Mouse (Mus musculus): ENCODE measurements around the gene Dpyd.

Gene Dpyd

DNA sequence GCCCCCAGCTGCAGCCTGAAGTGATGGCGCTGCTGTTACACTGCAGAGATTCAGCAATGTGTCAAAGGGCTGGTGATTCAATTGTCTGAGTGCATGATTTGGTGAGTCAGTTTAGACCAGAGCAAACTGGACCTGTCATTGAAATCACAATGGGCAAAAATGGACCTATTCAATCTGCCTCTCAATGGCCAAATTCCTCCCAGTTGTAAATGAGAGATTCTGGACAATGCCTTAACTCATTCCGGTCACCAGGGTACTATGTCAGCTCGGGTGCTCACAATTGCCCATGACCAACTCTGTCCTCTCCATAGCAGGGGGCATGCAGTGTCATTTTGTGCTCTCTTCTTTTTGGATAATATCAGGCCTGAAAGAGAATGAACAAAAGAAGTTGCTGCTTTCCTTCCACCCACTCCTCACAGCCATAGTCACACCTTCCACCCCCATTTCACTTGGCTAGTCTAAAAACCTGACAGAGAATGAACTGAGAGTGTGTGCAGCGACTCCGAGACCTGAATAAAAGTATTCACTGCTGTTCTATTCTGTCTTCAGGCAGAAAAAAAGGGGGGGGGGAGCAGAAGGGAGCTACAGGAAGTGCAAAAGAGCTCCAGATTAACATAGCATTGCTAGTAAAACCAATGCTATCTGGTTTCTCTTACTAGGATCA lies 533.4 kb downstream of the Dpyd start:
- no peak for DNase-seq

DNA sequence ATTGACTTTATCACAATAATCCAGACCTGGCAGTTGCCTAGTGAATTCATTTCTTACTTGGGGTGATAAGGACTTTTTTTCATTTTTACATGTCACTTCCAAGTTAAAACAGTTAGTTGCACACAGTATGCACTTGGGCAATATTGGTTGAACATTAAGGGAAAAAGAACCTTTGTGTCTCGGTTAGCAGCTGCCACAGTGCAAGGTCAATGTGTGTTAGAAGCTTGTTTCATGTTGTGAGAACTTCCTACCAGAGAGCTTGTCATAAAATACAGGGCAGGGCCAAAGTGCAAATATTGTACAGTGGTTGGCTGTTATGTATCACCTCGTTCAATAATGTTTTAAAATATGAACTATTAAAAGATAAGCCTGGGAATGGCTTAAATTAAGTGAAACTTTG lies 564.1 kb downstream of the Dpyd start:
- no peak for DNase-seq

DNA sequence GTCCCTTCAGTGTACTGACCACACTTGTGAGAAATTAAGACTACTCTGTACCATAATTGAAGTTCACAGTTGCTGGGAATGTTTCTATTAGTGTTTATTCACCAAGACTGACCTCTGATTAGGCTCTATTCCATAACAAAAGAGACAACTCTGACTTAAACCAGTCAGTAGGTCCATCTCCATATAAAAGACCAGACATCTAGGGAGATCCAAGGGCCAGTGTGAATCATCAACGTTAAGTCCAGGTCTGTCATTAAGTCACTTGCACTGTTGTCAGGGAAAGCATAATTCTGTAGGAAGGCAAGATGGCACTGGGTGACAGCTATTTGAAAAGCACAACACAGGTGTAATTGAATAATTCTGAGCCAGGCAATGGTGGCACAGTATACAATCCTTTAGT lies 566.1 kb downstream of the Dpyd start:
- no peak for DNase-seq

- no peak for DNase-seq
These were observed 581.1 kb downstream of the Dpyd start for GRCm38 (mm10) chr3:119143034-119143433.

- DNase-seq = no peak
These were observed 582.9 kb downstream of the Dpyd start for GRCm38 (mm10) chr3:119144788-119145187.

DNA sequence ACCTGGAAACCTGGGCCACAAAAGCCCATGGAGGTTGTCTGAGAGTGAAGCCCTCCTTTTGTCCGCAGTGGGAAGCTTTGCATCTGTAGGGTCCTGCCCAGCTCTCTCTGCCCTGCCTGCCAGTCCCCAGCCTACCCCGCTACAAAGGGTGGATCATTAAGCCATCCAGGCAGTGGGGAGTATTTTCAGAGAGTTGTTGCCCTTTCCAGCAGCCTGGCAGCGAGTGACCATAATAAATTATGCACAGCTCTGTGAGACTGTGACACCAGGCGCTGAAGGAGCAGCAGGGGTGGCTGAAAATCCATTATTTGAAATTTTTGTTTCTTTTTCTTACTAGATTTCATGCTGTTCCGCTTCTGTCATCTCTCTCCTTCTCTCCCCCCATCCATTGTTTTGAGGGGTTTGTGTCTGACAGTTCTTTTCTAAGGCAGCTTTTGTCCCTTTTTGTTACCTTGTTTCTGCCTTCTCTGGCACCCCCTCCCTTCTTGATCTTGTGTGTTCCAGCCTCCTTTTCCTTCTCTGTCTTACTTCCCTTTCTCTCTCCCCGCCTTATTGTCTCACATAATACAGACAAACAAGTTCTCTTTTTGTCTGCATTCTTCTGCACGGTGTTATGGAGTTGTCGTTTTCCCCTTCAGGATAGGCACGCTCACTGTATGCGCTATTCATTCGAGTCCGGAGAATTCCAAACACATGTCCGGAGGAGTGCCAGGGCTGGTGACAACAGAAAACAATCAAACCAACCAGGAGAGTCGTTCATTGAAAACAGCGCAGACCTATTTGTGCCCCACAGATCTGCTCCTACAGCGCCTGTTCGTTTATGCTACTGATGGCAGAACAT lies 592.9 kb downstream of the Dpyd start:
- DNase-seq = peak; percentile 1

- DNase-seq = no peak
These were observed 596.7 kb downstream of the Dpyd start for GRCm38 (mm10) chr3:119158670-119159069.

DNA sequence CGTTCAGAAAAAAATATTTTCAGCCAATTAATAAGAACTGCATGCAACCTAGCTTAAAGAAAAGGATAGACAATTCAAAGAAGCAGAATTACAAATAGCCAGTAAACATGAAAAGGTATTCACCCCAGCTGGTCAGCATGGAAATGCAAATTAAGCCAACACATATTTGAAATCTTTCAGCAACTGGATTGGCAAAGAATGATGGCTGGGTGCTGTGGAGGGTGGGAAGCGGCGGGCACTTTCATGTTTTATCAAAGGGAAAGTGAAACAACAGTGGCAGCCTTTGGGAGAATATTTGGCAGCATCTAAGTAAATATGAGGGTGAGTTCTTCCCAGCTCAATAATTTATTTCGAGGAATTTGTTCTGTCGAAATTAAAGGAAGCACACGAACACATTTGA lies 603.8 kb downstream of the Dpyd start:
- no peak for DNase-seq

- no peak for DNase-seq
These were observed 606.2 kb downstream of the Dpyd start for GRCm38 (mm10) chr3:119168166-119168565.

DNA sequence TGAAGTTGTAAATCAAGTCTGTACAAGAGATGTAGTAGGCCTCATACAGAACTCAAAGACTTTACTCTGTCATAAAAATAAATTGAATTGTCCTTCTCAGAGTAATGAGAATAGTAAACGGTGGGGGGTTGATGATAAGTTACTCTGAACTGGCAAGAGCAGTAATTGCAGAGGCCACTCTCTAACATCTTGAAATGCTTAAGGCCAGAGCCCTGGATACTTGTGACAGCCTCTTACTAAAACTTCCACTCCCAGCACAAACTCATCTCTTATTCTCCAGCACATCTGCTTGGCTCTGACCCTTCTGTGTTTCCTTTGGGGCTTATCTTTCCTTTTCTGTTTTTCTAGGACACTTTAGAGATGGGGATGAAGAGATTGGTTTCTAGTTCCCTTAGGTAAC lies 606.7 kb downstream of the Dpyd start:
- no peak for DNase-seq

DNA sequence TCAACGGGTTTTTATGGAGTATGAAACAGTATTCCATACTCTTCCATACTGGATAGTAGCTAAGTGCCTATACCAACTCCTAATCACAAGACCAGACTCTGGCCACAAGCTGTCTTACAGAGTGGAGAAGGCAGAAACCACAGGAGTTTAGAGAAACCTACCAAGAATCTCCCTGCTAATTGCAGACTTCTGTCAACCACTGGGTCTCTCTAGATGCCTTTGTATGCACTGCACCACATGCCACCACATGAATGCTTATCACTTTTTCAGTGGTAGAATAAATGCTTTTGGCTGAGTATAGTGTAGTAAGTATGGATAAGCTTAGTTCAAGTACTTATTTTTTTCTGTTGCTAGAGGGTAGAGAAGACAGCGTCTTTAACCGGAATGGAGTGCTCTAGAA lies 621.3 kb downstream of the Dpyd start:
- DNase-seq = no peak

DNA sequence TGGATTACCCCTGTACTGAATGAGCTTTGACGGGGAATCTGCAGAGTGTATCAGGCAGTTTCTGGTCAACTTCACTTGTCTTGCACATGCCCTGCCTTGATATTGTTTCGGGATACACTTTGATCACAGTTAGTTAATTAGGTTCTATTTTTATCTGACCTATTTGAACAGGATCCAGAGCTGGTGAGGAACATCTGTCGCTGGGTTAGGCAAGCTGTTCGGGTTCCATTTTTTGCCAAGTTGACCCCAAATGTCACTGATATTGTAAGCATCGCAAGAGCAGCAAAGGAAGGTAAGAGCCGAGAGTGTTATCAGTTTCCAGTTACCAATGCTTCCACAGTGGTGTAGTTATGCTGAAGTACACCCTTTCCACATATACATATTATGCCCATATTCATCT lies 632.1 kb downstream of the Dpyd start:
- no peak for DNase-seq

GRCm38 (mm10) chr3:119195613-119196012 lies 633.7 kb downstream of the Dpyd start:
- DNase-seq = no peak

DNA sequence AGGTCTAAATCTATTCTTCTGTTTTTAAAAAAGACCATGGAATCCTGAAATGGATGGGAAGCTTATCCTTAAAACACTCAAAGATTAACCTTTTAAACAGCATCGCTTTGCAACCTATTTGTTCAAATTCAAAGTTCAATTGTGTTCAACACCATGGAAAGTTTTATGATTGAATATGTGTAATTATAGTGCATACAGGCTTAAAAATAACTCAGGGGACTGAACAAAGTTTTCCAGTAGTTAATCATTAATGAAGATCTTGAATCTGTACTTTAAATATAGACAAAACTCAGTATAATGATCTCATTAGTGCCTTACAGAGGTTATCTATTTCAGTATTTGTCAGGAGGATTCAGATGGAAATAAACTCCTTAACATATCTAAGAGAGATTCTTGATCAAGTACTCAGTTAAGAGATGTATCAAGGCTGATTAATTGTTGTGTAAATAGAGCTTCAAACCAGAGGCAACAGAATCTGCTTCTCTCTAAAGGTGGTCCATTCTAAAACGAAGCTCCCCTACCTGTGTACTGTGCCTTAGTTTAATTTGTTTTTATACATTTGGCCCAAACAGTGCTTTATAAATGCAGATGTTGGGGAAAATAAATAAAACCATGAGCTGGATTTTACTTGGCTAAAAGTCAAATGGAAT lies 659.0 kb downstream of the Dpyd start:
- DNase-seq = no peak

- no peak for DNase-seq
These were observed 681.3 kb downstream of the Dpyd start for GRCm38 (mm10) chr3:119243181-119243580.

GRCm38 (mm10) chr3:119256516-119256915 lies 694.6 kb downstream of the Dpyd start:
- DNase-seq = no peak

GRCm38 (mm10) chr3:119275241-119275640 lies 713.3 kb downstream of the Dpyd start:
- DNase-seq = no peak

GRCm38 (mm10) chr3:119280671-119281070 lies 718.7 kb downstream of the Dpyd start:
- DNase-seq = no peak

- no peak for DNase-seq
These were observed 752.8 kb downstream of the Dpyd start for GRCm38 (mm10) chr3:119314693-119315092.

GRCm38 (mm10) chr3:119329063-119329462 lies 767.1 kb downstream of the Dpyd start:
- no peak for DNase-seq

GRCm38 (mm10) chr3:119333335-119334305 lies 771.7 kb downstream of the Dpyd start:
- no peak for DNase-seq

GRCm38 (mm10) chr3:119361555-119362385 lies 799.8 kb downstream of the Dpyd start:
- DNase-seq = no peak
